Mouse (Mus musculus) right cerebral cortex, postnatal 10 days (tissue): ENCODE results near the gene Lrmda.

Experiments used
- DNase-seq, 2 experiments: peaks; one replicate each; pipeline ENCODE4 v3.0.0; 2021; ENCODE audit warnings: low spot score in 2 of 2

Gene Lrmda

DNA sequence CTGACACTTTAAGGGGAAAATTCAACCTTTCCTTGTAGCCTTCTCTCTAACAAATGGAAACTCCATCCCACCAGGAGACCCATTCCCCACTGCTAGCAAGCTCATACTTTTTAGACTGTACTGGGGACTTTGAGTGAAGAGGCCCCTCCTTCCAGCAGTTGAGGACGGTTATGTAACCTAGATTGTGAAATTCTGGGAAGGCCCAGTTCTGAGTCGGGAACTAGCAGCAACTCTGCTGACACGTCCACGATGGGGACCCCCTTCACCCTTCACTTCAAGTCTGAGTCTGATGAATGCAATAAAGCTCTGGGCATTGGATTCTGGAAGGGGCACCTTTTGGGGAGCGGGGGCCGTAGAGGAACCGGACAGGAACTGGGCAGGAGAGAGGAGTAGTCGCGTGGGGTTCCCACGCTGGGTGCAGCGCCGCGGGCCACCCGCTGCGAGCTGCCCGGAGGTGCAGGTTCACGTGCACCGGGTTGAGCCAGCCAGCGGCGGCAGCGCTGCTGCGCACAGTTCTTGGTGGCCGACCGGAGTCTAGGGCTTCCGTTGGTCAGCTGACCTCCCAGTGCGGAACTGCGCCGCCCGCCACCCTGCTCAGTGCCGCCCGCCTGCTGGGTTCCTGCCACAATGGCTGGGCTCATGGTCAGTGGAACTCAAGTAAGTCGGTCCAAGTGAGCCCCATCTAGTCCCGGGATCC is at the start of gene Lrmda:
Lrmda (plus strand) TSS at position 461 of the 697 bp plus-strand sequence.
- DNase-seq: peak; percentile 49 to 56

- DNase-seq: peak; percentile 52 to 80
Observed at GRCm38 (mm10) chr14:21981462-21981861, 38.0 kb upstream of the Lrmda start.

DNA sequence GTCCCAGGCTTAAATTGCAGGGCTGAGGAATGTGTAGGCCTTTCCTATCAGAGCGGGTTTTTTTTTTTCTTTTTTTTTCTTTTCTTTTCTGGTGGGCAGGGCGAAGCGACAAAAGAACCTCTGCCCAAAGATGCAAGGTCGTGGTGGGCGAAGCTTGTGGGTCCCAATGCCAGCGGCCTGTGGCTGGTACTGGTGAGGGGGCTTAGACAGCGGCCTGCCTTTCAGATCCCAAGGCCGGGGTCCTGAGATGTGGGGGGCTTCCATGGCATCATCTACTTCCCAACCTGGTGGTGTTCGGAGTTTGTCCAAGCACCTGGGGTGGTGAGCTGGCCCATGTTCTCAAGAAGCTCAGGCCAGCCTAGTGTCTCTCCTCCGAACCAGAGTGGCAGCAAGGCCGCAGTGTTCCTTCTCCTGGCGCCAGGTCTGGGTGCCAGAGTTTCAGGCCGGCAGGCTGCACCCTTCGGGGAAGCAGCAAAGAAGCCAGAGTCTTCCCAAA is 37.4 kb upstream of the Lrmda start:
- DNase-seq: peak in 1 of 2 experiments; percentile 25

DNA sequence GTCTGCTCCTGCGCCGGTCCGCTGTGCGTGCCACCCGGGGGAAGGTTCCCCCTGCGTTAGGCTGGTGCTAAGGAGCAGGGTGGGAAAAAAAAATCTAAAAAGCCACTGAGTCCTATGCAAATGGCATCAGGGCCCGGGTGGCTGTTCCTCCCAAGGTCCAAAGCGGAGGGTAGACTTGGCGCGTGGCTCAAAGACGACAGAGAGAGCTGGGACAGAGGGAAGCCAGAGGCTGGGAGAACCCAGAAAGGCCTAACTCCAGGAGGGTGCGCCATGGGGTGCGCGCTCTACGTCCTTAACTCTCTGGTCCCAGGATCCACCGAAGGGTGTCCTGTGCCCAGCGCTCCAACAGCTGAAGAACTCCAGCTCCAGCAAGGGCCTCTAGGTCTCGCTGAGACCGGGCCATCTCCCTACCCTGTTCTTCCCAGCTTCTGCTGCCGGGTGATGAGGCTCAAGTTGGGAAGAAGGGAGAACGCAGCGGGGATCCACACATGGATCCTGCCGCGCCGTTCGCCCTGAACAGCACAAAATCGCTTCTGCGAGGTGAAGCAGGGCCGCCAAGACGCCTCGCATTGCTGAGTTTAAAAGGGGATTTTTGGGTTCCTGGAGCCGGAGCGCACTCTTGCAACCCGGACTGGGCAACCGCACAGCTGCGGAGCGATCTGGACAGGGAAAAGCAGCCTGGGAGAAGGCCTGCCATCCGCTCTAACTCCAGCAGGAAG is 36.8 kb upstream of the Lrmda start:
- peak; percentile 22 to 26 for DNase-seq

DNA sequence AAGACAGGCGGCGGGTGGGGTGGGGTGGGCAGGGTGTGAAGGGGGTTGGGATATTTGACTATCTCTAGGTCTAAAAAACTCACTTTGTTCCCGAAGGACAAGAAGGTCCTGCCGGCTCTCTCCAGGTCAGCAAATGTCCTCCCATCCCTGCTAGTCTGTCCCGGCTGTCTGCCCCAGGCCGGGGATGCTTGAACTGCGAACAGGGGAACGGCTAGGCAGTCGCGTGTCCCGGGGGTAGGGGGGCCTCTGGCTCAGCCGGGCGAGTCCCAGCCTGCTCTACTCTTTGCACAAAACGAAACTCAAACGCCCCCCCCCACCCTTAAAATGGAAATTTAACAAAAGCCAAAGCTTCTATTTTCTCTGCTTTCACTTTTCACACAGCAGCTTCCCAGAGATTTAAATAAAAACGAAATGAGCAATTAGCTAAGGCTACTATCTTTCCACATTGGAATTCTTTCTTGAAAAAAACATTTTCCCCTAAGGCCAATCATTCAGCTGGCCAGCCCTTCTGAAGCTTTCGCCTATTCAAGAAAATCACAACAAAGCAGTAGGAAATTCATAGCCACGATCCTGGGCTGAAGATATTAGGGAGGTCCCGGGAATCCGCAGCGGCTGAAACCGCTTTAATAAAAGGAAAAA is 36.1 kb upstream of the Lrmda start:
- no peak for DNase-seq

DNA sequence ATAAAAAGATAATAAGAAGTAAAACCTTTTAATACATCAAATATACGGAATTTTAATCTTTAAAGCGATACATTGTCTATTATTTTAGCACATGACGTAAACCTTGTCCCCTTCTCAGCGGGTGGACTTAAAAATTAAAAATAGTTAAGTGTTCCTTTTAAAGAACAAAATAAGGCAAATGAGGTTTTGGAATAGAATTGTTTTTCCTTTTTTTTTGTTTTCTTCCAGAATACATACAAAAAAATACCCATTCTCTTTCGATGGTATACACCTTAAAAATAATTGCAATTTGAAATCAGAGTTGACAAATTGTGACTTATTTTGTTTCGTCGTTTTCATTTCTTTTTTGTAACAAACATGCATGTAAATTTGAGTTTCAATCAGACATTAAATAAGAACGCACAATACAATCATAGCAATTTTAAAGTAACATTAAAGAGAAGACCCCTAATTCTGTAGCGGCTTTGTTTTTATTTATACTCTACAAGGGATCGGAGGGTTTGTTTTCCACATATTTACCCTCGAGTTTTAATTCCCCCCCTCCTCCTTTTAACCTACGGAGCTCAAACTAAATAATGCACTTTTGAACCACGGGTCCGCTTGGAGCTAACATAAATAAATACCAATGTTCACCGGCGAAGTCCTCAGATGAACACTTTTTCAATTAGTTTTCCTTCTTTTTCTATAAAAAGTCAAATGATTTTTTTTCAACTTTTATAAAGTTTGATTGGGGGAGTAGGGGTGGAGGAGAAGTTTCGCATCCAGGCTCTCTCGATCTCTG is 35.4 kb upstream of the Lrmda start:
- no peak for DNase-seq

GRCm38 (mm10) chr14:21984757-21985425 is 34.6 kb upstream of the Lrmda start:
- DNase-seq: peak; percentile 27 to 28

- peak in 1 of 2 experiments; percentile 27 for DNase-seq
Observed at GRCm38 (mm10) chr14:21985426-21985931, 34.0 kb upstream of the Lrmda start.

DNA sequence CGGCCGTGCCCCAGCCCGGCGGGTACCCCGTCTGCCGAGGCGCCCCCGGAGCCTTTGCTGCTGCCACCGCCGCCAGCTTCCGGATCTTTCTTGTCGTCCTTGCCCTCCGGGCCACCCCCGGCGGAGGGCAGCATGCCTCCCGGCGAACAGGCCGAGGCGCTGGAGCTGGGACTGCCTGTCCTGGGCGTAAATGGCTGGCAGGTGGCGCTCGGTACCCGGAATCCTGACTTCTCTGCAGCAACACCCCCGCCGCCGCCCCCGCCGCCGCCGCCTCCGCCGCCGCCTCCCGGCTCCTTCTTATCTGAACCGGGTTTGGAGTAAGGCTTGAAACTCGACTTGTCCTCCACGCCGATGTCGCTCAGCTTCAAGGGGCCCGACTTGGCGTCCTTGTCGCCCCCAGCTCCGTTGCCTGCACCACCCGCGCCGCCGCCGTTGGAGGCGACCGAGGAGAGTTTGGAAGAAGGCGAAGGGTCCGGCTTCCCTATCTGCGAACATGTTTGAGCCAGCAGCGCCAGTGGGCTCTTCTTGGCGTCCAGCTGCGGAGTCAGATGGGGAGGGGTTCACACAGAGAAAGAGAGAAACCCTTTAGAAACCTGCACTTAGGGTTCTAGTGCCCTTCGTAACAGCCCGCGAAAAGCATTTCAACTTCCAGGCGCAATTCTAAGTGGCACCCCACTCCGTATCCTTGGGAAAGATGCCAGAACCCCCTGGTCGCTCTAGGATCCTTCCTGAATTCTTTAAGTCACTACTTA is 33.4 kb upstream of the Lrmda start:
- DNase-seq: peak; percentile 89 to 90

DNA sequence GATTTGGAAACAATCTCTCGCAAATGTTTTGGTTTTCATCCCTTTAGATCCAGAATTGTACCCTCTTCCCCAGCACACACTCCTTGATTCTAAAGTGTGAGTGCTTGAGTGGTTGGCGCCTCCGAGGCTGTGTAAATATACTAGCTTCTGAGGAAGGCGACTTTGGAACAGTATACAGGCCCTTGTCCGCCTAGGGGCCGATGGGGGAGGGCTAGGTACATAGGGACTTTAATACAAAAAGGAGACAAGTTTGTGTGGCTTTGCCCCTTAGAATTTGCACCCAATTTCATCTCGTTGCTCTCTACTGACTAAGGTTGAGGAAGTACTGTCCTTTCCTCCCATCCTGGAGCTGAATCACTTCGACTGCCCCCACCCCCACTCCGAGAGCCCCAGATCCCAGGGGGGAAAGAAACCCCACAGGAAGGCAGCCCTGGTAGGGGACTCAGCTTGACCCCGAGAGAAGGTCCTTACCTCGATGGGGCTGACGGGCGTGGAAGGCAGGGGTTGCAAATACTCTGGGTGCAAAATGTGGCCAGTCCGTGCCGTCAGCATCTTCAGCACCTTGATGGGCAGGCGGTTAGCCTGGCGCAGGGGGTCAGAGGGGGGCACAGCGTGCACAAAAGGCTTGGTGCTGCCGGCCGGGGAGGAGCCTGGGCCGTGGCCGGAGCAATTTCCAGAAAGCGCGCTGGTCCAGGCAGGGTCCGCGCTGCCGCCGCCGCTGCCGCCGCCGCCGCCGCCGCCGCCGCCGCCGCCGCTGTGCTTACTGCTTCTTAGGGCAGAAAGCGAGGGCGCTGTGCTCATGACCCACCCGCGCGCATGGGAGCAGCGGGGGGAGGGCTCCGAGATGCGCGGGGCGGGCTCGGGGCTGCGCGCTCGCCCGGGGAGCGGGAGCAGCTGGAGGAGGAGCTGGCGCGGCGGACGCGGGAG is 32.5 kb upstream of the Lrmda start:
- peak; percentile 46 to 53 for DNase-seq

- DNase-seq: peak; percentile 94 to 95
Observed at GRCm38 (mm10) chr14:21987660-21988576, 31.6 kb upstream of the Lrmda start.

- peak in 1 of 2 experiments; percentile 42 for DNase-seq
Observed at GRCm38 (mm10) chr14:21988577-21989290, 30.8 kb upstream of the Lrmda start.

DNA sequence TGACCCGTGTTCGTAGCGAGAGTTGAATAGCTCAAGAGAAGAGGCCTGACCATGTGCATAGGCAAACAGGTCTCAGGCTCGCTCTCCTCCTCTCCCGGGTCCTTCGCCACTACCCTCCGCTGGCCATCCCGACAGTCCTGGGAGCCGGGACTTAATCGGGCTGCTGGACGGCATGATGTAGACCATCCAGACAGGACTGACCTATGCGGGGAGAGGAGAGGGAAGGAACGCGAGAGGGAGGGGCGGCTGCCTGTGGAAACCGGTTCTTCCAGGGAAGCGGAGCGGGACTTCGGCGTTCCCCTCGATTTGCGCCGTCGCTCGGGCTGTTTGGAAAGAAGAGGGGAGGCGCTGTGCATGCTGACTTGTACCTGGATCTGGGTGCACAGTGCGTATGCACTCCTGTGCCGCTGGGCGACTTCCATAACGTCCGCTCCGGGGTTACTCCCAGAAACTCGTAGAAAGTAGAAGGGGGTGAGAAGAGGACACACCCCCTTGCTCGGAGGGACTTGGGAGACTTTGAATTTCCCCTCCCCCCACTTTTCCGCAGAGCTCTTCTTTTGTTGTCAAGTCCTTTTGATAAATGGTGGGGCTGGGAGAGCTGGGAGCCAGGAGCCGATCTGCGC is 30.1 kb upstream of the Lrmda start, which contains the start of gene Zfp503:
Zfp503 (minus strand) TSS at position 311 of the 623 bp plus-strand sequence.
- DNase-seq: peak in 1 of 2 experiments; percentile 30

GRCm38 (mm10) chr14:21990321-21991021 is 29.0 kb upstream of the Lrmda start:
- DNase-seq: peak in 1 of 2 experiments; percentile 28

GRCm38 (mm10) chr14:21991251-21991780 is 28.2 kb upstream of the Lrmda start:
- DNase-seq: no peak

DNA sequence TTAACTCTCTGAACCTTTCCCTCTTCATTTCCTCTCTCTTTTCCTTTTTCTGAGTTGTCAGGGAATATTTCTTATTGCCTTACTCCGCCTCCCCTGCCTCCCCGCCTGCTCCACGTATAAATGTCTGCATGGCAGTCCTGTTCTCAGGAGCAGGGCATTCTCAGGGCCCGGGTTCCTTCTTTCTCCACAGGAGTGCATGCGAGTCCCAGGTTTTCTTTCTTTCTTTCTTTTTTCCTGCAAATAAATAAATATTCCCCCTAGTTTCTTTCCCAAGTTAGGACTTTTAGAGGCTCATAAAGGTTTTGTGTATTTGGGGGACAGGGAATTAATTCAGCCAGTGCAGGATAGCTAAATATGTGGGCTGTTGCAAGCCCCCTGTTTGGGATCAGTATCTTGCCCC is 27.7 kb upstream of the Lrmda start:
- DNase-seq: no peak
